ENCODE assay signal across 8 mouse cellular contexts in the genomic region with DNA sequence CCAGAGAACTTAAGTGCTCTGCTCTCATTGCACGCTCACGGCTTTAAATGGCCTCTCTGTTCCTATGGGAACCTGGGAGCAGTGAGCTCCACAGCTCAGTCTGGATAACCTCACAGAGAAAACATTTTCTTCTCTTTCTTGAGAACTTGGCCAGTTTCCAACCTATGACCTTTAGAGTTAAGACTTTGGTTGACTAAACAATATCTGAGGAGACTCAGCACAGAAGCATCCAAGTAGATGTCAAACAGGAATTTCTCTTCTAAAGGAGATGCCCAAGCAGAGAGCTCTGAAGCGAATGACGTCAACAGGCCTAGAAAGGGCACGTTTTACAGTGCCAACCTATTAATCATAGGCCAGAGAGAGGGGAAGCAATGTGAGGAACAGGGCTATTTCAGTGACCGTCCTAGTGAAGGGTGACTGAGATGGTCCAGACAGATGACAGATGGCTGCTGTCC.
DNase-seq lines count a peak whose midpoint lies in the region; ATAC-seq and TF ChIP-seq lines count a peak whose summit lies in the region.
"Had no signal": no experiment of that assay in that cellular context is flagged by ENCODE, and none has a peak within 500 bp of the region (broad histone marks: within the 10 kb centered on the region; RNA-seq: fewer than 3 reads in every experiment).

No protein-coding gene starts in this region.

- intact Hi-C loops in left cerebral cortex, adult 2 months (cut with DNase I) = loop anchor here (5.0 kb wide), 1 partner anchor 88 kb away; no protein-coding TSS in a partner anchor
- intact Hi-C loops in left cerebral cortex, postnatal 36 days (cut with DNase I) = no loop called here

- WGBS in intestine, embryonic 14.5 days = 30% methylated on average over 6 of the region's 6 CpGs
- WGBS in stomach, embryonic 14.5 days = 28% methylated on average over 6 of the region's 6 CpGs
- WGBS in liver, embryonic 11.5 days = 77% methylated on average over 6 of the region's 6 CpGs

- H3K27ac ChIP-seq in left cerebral cortex, adult 2 months = peak overlapping the region; percentile 66
- H3K27ac ChIP-seq in intestine, embryonic 14.5 days (ENCODE audit: low read depth) = peak overlapping the region; percentile 79
- peak overlapping the region; percentile 59; the same call in 1 of the 2 replicates for H3K27ac ChIP-seq in stomach, embryonic 14.5 days (ENCODE audit: low read length)
- H3K27ac ChIP-seq in liver, embryonic 11.5 days (ENCODE audit: low read depth, low read length) = no peak overlapping the region
- H3K27ac ChIP-seq: liver, embryonic 14.5 days had no signal

- H3K4me2 ChIP-seq in intestine, embryonic 14.5 days (ENCODE audit: low read length) = no peak overlapping the region
- no peak overlapping the region for H3K4me2 ChIP-seq in stomach, embryonic 14.5 days (replicated peaks; ENCODE audit: low read depth, low read length)
- H3K4me2 ChIP-seq in liver, embryonic 11.5 days = no peak overlapping the region

- H3K27me3 ChIP-seq in intestine, embryonic 14.5 days (replicated peaks; ENCODE audit: control insufficient read depth, insufficient read depth, low read length) = no peaks in the 10 kb centered on the region
- no peaks in the 10 kb centered on the region for H3K27me3 ChIP-seq in stomach, embryonic 14.5 days (ENCODE audit: control insufficient read depth, insufficient read depth, low read length)
- no peaks in the 10 kb centered on the region for H3K27me3 ChIP-seq in liver, embryonic 11.5 days (replicated peaks; ENCODE audit: control insufficient read depth, insufficient read depth, low read length)

- peak; percentile 75 for ATAC-seq in intestine, embryonic 14.5 days (replicated peaks; ENCODE audit: low FRiP score, low TSS enrichment, low read depth)
- peak; percentile 71; the same call in 1 of the 2 replicates for ATAC-seq in stomach, embryonic 14.5 days (ENCODE audit: insufficient number of reproducible peaks, insufficient read depth, low FRiP score, low read depth)
- ATAC-seq in liver, embryonic 11.5 days (replicated peaks; ENCODE audit: low FRiP score) = no peak

- no peak for DNase-seq in left cerebral cortex, adult 2 months (ENCODE audit: extremely low spot score in 1 of 2, low spot score in 2 of 2)
- DNase-seq in left cerebral cortex, postnatal 36 days (ENCODE audit: low spot score in 2 of 2) = no peak
- DNase-seq in fibroblast of lung, adult 2 months (ENCODE audit: low read depth) = peak; percentile 90
- no peak for DNase-seq in intestine, embryonic 14.5 days (ENCODE audit: low spot score)
- no peak for DNase-seq in layer of hippocampus, adult 8-10 months (ENCODE audit: low spot score in 2 of 2)
- DNase-seq in liver, embryonic 11.5 days (ENCODE audit: low spot score) = no peak

- peaks cover 17% of the 10 kb centered on the region for H3K36me3 ChIP-seq in intestine, embryonic 14.5 days (ENCODE audit: control insufficient read depth, insufficient read depth, low read length)
- peaks cover 13% of the 10 kb centered on the region for H3K36me3 ChIP-seq in stomach, embryonic 14.5 days (ENCODE audit: control insufficient read depth, insufficient read depth, low read length)
- peaks cover 6% of the 10 kb centered on the region for H3K36me3 ChIP-seq in liver, embryonic 11.5 days (ENCODE audit: control insufficient read depth, insufficient read depth, low read length)

- H3K9ac ChIP-seq in intestine, embryonic 14.5 days (ENCODE audit: low read length) = no peak overlapping the region
- H3K9ac ChIP-seq in stomach, embryonic 14.5 days (replicated peaks; ENCODE audit: low read depth, low read length) = no peak overlapping the region
- H3K9ac ChIP-seq in liver, embryonic 11.5 days (ENCODE audit: low read depth, low read length) = no peak overlapping the region
- H3K9ac ChIP-seq: liver, embryonic 14.5 days had no signal

- H3K4me1 ChIP-seq in intestine, embryonic 14.5 days (replicated peaks; ENCODE audit: control insufficient read depth, insufficient read depth, low read length) = peaks cover 18% of the 10 kb centered on the region
- peaks cover 15% of the 10 kb centered on the region for H3K4me1 ChIP-seq in stomach, embryonic 14.5 days (ENCODE audit: control insufficient read depth, insufficient read depth, low read length)
- H3K4me1 ChIP-seq in liver, embryonic 11.5 days (replicated peaks; ENCODE audit: control insufficient read depth, insufficient read depth, low read length) = no peaks in the 10 kb centered on the region

- no peaks in the 10 kb centered on the region for H3K9me3 ChIP-seq in intestine, embryonic 14.5 days (ENCODE audit: control insufficient read depth, low read length)
- no peaks in the 10 kb centered on the region for H3K9me3 ChIP-seq in stomach, embryonic 14.5 days (ENCODE audit: control insufficient read depth, low read depth, low read length)
- no peaks in the 10 kb centered on the region for H3K9me3 ChIP-seq in liver, embryonic 11.5 days (ENCODE audit: control insufficient read depth, low read length)

- no peak overlapping the region for H3K4me3 ChIP-seq in left cerebral cortex, adult 2 months
- H3K4me3 ChIP-seq in intestine, embryonic 14.5 days (ENCODE audit: low read depth, low read length) = no peak overlapping the region
- H3K4me3 ChIP-seq in stomach, embryonic 14.5 days (ENCODE audit: low read depth, low read length) = no peak overlapping the region
- H3K4me3 ChIP-seq in liver, embryonic 11.5 days (ENCODE audit: low read depth, low read length) = no peak overlapping the region

- no peak for TF ChIP-seq CTCF in left cerebral cortex, adult 2 months (IDR thresholded peaks at IDR 0.05)
